Mouse (Mus musculus): ENCODE results near the gene Ghsr. TPM values are rescaled to one million over a fixed set of nuclear protein-coding genes. Genes with fewer than 3 reads are reported as not detected.
A peak's percentile ranks its signal among the peaks of the same experiment; 100 is the strongest.

The Ghsr gene
- polyA plus RNA-seq, 1 experiment from 2014 or later: 0.46 TPM

DNA sequence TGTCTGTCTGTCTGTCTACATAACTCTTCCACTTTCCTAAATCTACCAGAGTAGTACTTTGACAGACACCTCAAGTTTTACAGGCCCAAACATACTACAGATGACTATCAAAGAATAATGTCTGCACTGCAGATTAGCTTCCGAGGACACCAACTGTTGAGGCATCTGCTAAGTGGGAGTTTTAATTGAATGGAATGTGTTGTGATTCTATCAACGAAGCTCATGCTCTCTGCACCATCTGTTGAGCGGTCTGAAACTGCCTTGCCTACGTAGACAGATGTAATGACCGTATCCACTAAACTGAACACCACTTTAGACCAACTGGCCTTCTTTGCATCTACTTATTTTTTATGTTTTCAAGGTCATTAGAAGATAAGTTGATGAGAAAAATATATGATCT is 22.7 kb upstream of the Ghsr start:
- ATAC-seq (ENCODE audit: low FRiP score) (peak; percentile 40; the same call in 1 of the 2 replicates), DNase-seq (ENCODE audit: low spot score) (no peak)
- 66% methylated on average over 5 of the region's 5 CpGs for WGBS
- H3K4me2 ChIP-seq (replicated peaks): no peak overlapping the region
- H3K27me3 ChIP-seq (ENCODE audit: control insufficient read depth, insufficient read depth, low read length): no peaks in the 10 kb centered on the region
- no peak overlapping the region for H3K27ac ChIP-seq
- no peaks in the 10 kb centered on the region for H3K9me3 ChIP-seq (ENCODE audit: control insufficient read depth, low read length)
- H3K4me1 ChIP-seq (replicated peaks; ENCODE audit: control insufficient read depth, insufficient read depth, low read length): no peaks in the 10 kb centered on the region
- no peaks in the 10 kb centered on the region for H3K36me3 ChIP-seq (replicated peaks; ENCODE audit: control insufficient read depth, insufficient read depth)
- no peak overlapping the region for H3K9ac ChIP-seq
- H3K4me3 ChIP-seq (replicated peaks; ENCODE audit: low read length): no peak overlapping the region

- no peaks in the 10 kb centered on the region for H3K9me3 ChIP-seq (ENCODE audit: control insufficient read depth, low read length)
- WGBS: 55% methylated on average over 9 of the region's 9 CpGs
- DNase-seq (ENCODE audit: low spot score) (peak; percentile 78), ATAC-seq (ENCODE audit: low FRiP score) (peak; percentile 83)
- H3K4me1 ChIP-seq (replicated peaks; ENCODE audit: control insufficient read depth, insufficient read depth, low read length): no peaks in the 10 kb centered on the region
- no peak overlapping the region for H3K27ac ChIP-seq
- no peak overlapping the region for H3K4me2 ChIP-seq (replicated peaks)
- no peaks in the 10 kb centered on the region for H3K27me3 ChIP-seq (ENCODE audit: control insufficient read depth, insufficient read depth, low read length)
- no peaks in the 10 kb centered on the region for H3K36me3 ChIP-seq (replicated peaks; ENCODE audit: control insufficient read depth, insufficient read depth)
- H3K9ac ChIP-seq: no peak overlapping the region
- H3K4me3 ChIP-seq (replicated peaks; ENCODE audit: low read length): no peak overlapping the region
Measured at GRCm38 (mm10) chr3:27351105-27351504, 20.0 kb upstream of the Ghsr start.

GRCm38 (mm10) chr3:27359100-27359720 is 11.9 kb upstream of the Ghsr start:
- H3K4me2 ChIP-seq (replicated peaks): no peak overlapping the region
- H3K4me3 ChIP-seq (replicated peaks; ENCODE audit: low read length): no peak overlapping the region
- WGBS: 90% methylated on average over 2 of the region's 2 CpGs
- no peaks in the 10 kb centered on the region for H3K36me3 ChIP-seq (replicated peaks; ENCODE audit: control insufficient read depth, insufficient read depth)
- H3K4me1 ChIP-seq (replicated peaks; ENCODE audit: control insufficient read depth, insufficient read depth, low read length): no peaks in the 10 kb centered on the region
- no peak overlapping the region for H3K9ac ChIP-seq
- DNase-seq (ENCODE audit: low spot score) (no peak), ATAC-seq (ENCODE audit: low FRiP score) (no peak)
- no peaks in the 10 kb centered on the region for H3K27me3 ChIP-seq (ENCODE audit: control insufficient read depth, insufficient read depth, low read length)
- no peak overlapping the region for H3K27ac ChIP-seq
- no peaks in the 10 kb centered on the region for H3K9me3 ChIP-seq (ENCODE audit: control insufficient read depth, low read length)

DNA sequence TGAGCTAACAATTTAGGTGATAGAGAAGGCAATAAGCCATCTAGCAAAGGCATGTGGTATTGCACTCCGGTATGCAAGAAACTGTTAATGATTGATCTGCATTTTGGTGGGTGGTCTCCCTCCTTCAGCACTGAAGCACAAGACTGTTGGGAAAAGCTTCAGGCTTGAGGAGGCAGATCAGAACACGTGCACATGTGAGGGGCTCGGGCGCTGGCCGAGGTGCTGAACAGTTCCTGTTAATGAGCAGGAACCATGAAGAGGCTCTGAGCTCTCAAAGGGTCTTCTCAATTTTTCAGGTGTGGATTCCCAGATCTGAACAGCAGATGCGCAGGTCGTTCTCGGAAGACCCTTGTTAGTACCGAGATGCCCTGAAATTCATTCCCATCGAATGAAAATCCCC is 1.0 kb upstream of the Ghsr start:
- Histone ChIP-seq H3K9me3 (ENCODE audit: control insufficient read depth, low read length) (no peaks in the 10 kb centered on the region), H3K27me3 (ENCODE audit: control insufficient read depth, insufficient read depth, low read length) (peaks cover 60% of the 10 kb centered on the region), H3K27ac (no peak overlapping the region), H3K4me3 (replicated peaks; ENCODE audit: low read length) (no peak overlapping the region), H3K36me3 (replicated peaks; ENCODE audit: control insufficient read depth, insufficient read depth) (no peaks in the 10 kb centered on the region), H3K4me1 (replicated peaks; ENCODE audit: control insufficient read depth, insufficient read depth, low read length) (peaks cover 14% of the 10 kb centered on the region), H3K9ac (no peak overlapping the region), H3K4me2 (replicated peaks) (peak overlapping the region; percentile 96; the same call in 1 of the 2 replicates)
- DNase-seq (ENCODE audit: low spot score) (peak; percentile 58), ATAC-seq (ENCODE audit: low FRiP score) (no peak)
- WGBS: 5% methylated on average over 10 of the region's 10 CpGs

- Histone ChIP-seq H3K36me3 (replicated peaks; ENCODE audit: control insufficient read depth, insufficient read depth) (no peaks in the 10 kb centered on the region), H3K4me1 (replicated peaks; ENCODE audit: control insufficient read depth, insufficient read depth, low read length) (peaks cover 14% of the 10 kb centered on the region), H3K27ac (no peak overlapping the region), H3K9me3 (ENCODE audit: control insufficient read depth, low read length) (no peaks in the 10 kb centered on the region), H3K4me2 (replicated peaks) (peak overlapping the region; percentile 96), H3K4me3 (replicated peaks; ENCODE audit: low read length) (peak overlapping the region; percentile 46), H3K9ac (peak overlapping the region; percentile 25; the same call in 1 of the 2 replicates), H3K27me3 (ENCODE audit: control insufficient read depth, insufficient read depth, low read length) (peaks cover 60% of the 10 kb centered on the region)
- ATAC-seq (ENCODE audit: low FRiP score): no peak
- 2% methylated on average over 20 of the region's 20 CpGs for WGBS
- DNase-seq (ENCODE audit: low spot score): no peak
Measured at GRCm38 (mm10) chr3:27370582-27371275, 422 bp upstream of the Ghsr start.

- H3K27me3 ChIP-seq (ENCODE audit: control insufficient read depth, insufficient read depth, low read length): peaks cover 60% of the 10 kb centered on the region
- WGBS: 1% methylated on average over 77 of the region's 77 CpGs
Measured at GRCm38 (mm10) chr3:27371725-27372650, 837 bp downstream of the Ghsr start.

DNA sequence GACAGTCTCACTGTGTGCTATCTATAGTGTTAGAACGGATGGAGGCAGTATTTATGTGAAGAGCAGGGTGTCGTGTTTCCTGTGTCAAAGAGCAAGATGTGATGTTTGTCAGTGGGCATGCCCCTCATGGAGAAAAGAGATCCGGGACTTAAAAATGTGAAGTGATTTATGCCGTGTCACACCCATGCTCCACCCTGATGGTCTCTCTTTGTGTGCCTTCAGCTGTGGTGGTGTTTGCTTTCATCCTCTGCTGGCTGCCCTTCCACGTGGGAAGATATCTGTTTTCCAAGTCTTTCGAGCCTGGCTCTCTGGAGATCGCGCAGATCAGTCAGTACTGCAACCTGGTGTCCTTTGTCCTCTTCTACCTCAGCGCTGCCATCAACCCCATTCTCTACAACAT is 3.2 kb downstream of the Ghsr start:
- Histone ChIP-seq H3K27ac (no peak overlapping the region), H3K4me1 (replicated peaks; ENCODE audit: control insufficient read depth, insufficient read depth, low read length) (peaks cover 14% of the 10 kb centered on the region), H3K36me3 (replicated peaks; ENCODE audit: control insufficient read depth, insufficient read depth) (no peaks in the 10 kb centered on the region), H3K4me3 (replicated peaks; ENCODE audit: low read length) (no peak overlapping the region), H3K9me3 (ENCODE audit: control insufficient read depth, low read length) (no peaks in the 10 kb centered on the region), H3K9ac (no peak overlapping the region), H3K27me3 (ENCODE audit: control insufficient read depth, insufficient read depth, low read length) (peaks cover 51% of the 10 kb centered on the region), H3K4me2 (replicated peaks) (no peak overlapping the region)
- DNase-seq (ENCODE audit: low spot score): no peak
- ATAC-seq (ENCODE audit: low FRiP score): no peak
- WGBS: 56% methylated on average over 9 of the region's 9 CpGs

More at GRCm38 (mm10) chr3:27371725-27372650, 837 bp downstream of the Ghsr start:
- Histone ChIP-seq H3K9ac (peak overlapping the region; percentile 25; the same call in 1 of the 2 replicates), H3K9me3 (ENCODE audit: control insufficient read depth, low read length) (no peaks in the 10 kb centered on the region), H3K36me3 (replicated peaks; ENCODE audit: control insufficient read depth, insufficient read depth) (no peaks in the 10 kb centered on the region), H3K4me2 (replicated peaks) (peak overlapping the region; percentile 96), H3K27ac (no peak overlapping the region), H3K4me3 (replicated peaks; ENCODE audit: low read length) (peak overlapping the region; percentile 46), H3K4me1 (replicated peaks; ENCODE audit: control insufficient read depth, insufficient read depth, low read length) (peaks cover 14% of the 10 kb centered on the region)
- ATAC-seq (ENCODE audit: low FRiP score) (peak; percentile 63), DNase-seq (ENCODE audit: low spot score) (no peak)

GRCm38 (mm10) chr3:27377935-27378334 is 6.8 kb downstream of the Ghsr start:
- H3K4me2 ChIP-seq (replicated peaks): no peak overlapping the region
- DNase-seq (ENCODE audit: low spot score) (no peak), ATAC-seq (ENCODE audit: low FRiP score) (no peak)
- H3K27me3 ChIP-seq (ENCODE audit: control insufficient read depth, insufficient read depth, low read length): peaks cover 18% of the 10 kb centered on the region
- H3K9me3 ChIP-seq (ENCODE audit: control insufficient read depth, low read length): no peaks in the 10 kb centered on the region
- no peak overlapping the region for H3K4me3 ChIP-seq (replicated peaks; ENCODE audit: low read length)
- H3K36me3 ChIP-seq (replicated peaks; ENCODE audit: control insufficient read depth, insufficient read depth): no peaks in the 10 kb centered on the region
- H3K9ac ChIP-seq: no peak overlapping the region
- H3K27ac ChIP-seq: no peak overlapping the region
- 79% methylated on average over 4 of the region's 4 CpGs for WGBS
- H3K4me1 ChIP-seq (replicated peaks; ENCODE audit: control insufficient read depth, insufficient read depth, low read length): no peaks in the 10 kb centered on the region

DNA sequence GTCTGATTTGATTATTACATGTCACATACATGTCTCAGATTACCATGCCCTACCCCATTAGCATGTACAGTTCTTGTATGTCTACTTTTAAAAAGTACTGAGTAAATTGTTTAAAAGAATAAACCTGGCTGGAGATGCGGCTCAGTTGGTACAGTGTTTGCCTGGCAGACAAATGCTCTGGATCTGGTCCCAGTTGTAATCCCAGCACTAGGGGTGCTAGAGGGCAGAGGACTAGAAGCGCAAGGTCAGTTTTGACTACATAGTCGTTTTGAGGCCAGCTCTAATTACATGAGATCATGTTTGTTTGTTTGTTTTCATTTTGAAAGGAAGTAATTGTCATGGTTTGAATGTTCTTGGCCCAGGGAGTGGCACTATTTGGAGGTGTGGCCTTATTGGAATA is 13.7 kb downstream of the Ghsr start:
- 69% methylated on average over 3 of the region's 3 CpGs for WGBS
- no peak for ATAC-seq (ENCODE audit: low FRiP score)

More for the DNA sequence above, 13.7 kb downstream of the Ghsr start:
- Histone ChIP-seq H3K9me3 (ENCODE audit: control insufficient read depth, low read length) (no peaks in the 10 kb centered on the region), H3K9ac (no peak overlapping the region), H3K27me3 (ENCODE audit: control insufficient read depth, insufficient read depth, low read length) (no peaks in the 10 kb centered on the region), H3K4me3 (replicated peaks; ENCODE audit: low read length) (no peak overlapping the region), H3K27ac (no peak overlapping the region), H3K4me1 (replicated peaks; ENCODE audit: control insufficient read depth, insufficient read depth, low read length) (no peaks in the 10 kb centered on the region), H3K4me2 (replicated peaks) (no peak overlapping the region), H3K36me3 (replicated peaks; ENCODE audit: control insufficient read depth, insufficient read depth) (no peaks in the 10 kb centered on the region)
- DNase-seq (ENCODE audit: low spot score): no peak

Measured in hindbrain, embryonic 14.5 days (tissue).